Mouse (Mus musculus) midbrain, embryonic 12.5 days (tissue): Measurements from ENCODE around the gene Slbp. TPM values are rescaled to one million over a fixed set of nuclear protein-coding genes. Genes with fewer than 3 reads are reported as not detected.
A peak's percentile ranks its signal among the peaks of the same experiment; 100 is the strongest.

ENCODE experiments used
- ATAC-seq: fragments of 200-750 bp; cut with Nextera tagmentation; 2 replicates; pipeline ENCODE4 v1.8.0; 2017; ENCODE audit warnings: low read depth, moderate TSS enrichment, moderate library complexity; ENCODE audit not compliant: low FRiP score
- H3K27ac ChIP-seq: fragments of 300-500 bp; sonication (generic); replicated peaks from 2 replicates; pipeline ENCODE4 v1.5.1; 2016; ENCODE audit warnings: mild to moderate bottlenecking
- H3K27me3 ChIP-seq: fragments of 300-500 bp; sonication (generic); 2 replicates; pipeline ENCODE4 v1.6.1; 2016; ENCODE audit warnings: mild to moderate bottlenecking
- H3K36me3 ChIP-seq: fragments of 300-500 bp; sonication (generic); 2 replicates; pipeline ENCODE4 v1.6.1; 2016
- H3K4me1 ChIP-seq: fragments of 300-500 bp; sonication (generic); 2 replicates; pipeline ENCODE4 v1.6.1; 2016
- H3K4me2 ChIP-seq: fragments of 300-500 bp; sonication (generic); replicated peaks from 2 replicates; pipeline ENCODE4 v1.6.1; 2016; ENCODE audit warnings: mild to moderate bottlenecking, moderate library complexity
- H3K4me3 ChIP-seq: fragments of 300-500 bp; sonication (generic); 2 replicates; pipeline ENCODE4 v1.5.1; 2016; ENCODE audit warnings: mild to moderate bottlenecking
- H3K9ac ChIP-seq: fragments of 300-500 bp; sonication (generic); replicated peaks from 2 replicates; pipeline ENCODE4 v1.6.1; 2016; ENCODE audit warnings: mild to moderate bottlenecking, moderate library complexity
- H3K9me3 ChIP-seq: fragments of 300-500 bp; sonication (generic); 2 replicates; pipeline ENCODE4 v1.6.1; 2016; ENCODE audit warnings: mild to moderate bottlenecking
- WGBS: fragments of 180-500 bp; shearing (Covaris S2); methylation state at CpG from one replicate; pipeline ENCODE4 v1.1.7; 2016; 5-methylcytosine and 5-hydroxymethylcytosine counted together
- polyA plus RNA-seq: library from polyadenylated mRNA; unstranded; fragments of >200 nt; fragmentation: Nextera tagmentation; extraction: Ambion mirVana; gene quantifications from 2 replicates; pipeline ENCODE4 v1.2.1, GENCODE M21; 2016

Slbp gene
- polyA plus RNA-seq, 1 experiment from 2014 or later, result 231 TPM

- peaks cover 91% of the 10 kb centered on the region for H3K27me3 ChIP-seq
- peak overlapping the region; percentile 26; the same call in 1 of the 2 replicates for H3K9ac ChIP-seq
- no peaks in the 10 kb centered on the region for H3K9me3 ChIP-seq
- ATAC-seq, result peak; percentile 11; the same call in 1 of the 2 replicates
- H3K36me3 ChIP-seq, result no peaks in the 10 kb centered on the region
- H3K4me3 ChIP-seq, result no peak overlapping the region
- H3K4me2 ChIP-seq, result peak overlapping the region; percentile 43
- peaks cover 75% of the 10 kb centered on the region for H3K4me1 ChIP-seq
- H3K27ac ChIP-seq, result peak overlapping the region; percentile 68
- WGBS, result 73% methylated on average over 11 of the region's 11 CpGs
Observed at GRCm38 (mm10) chr5:33689852-33690645, 37.7 kb upstream of the Slbp start.

GRCm38 (mm10) chr5:33689221-33689844 lies 37.0 kb upstream of the Slbp start:
- H3K9ac ChIP-seq, result peak overlapping the region; percentile 26; the same call in 1 of the 2 replicates
- peak overlapping the region; percentile 68 for H3K27ac ChIP-seq
- no peaks in the 10 kb centered on the region for H3K36me3 ChIP-seq
- H3K4me3 ChIP-seq, result 0 out of 2 replicates have a peak overlapping the region, but pooled peaks have one; percentile 3
- peak overlapping the region; percentile 43 for H3K4me2 ChIP-seq
- H3K27me3 ChIP-seq, result peaks cover 91% of the 10 kb centered on the region
- WGBS, result 8% methylated on average over 20 of the region's 20 CpGs
- ATAC-seq, result peak; percentile 91
- H3K9me3 ChIP-seq, result no peaks in the 10 kb centered on the region
- H3K4me1 ChIP-seq, result peaks cover 72% of the 10 kb centered on the region

GRCm38 (mm10) chr5:33688278-33689220 lies 36.2 kb upstream of the Slbp start:
- Histone ChIP-seq H3K9ac (no peak overlapping the region), H3K4me1 (peaks cover 69% of the 10 kb centered on the region), H3K9me3 (no peaks in the 10 kb centered on the region), H3K4me2 (peak overlapping the region; percentile 43), H3K36me3 (no peaks in the 10 kb centered on the region), H3K27ac (peak overlapping the region; percentile 68), H3K4me3 (no peak overlapping the region), H3K27me3 (peaks cover 86% of the 10 kb centered on the region)
- no peak for ATAC-seq
- WGBS, result 41% methylated on average over 14 of the region's 14 CpGs

GRCm38 (mm10) chr5:33687142-33687541 lies 34.8 kb upstream of the Slbp start:
- peaks cover 56% of the 10 kb centered on the region for H3K4me1 ChIP-seq
- peaks cover 80% of the 10 kb centered on the region for H3K27me3 ChIP-seq
- H3K4me3 ChIP-seq, result no peak overlapping the region
- H3K36me3 ChIP-seq, result no peaks in the 10 kb centered on the region
- H3K4me2 ChIP-seq, result no peak overlapping the region
- H3K27ac ChIP-seq, result no peak overlapping the region
- WGBS, result 90% methylated on average over 4 of the region's 4 CpGs
- no peak overlapping the region for H3K9ac ChIP-seq
- ATAC-seq, result no peak
- H3K9me3 ChIP-seq, result no peaks in the 10 kb centered on the region

- Histone ChIP-seq H3K36me3 (no peaks in the 10 kb centered on the region), H3K27ac (no peak overlapping the region), H3K9ac (no peak overlapping the region), H3K27me3 (peaks cover 58% of the 10 kb centered on the region), H3K9me3 (no peaks in the 10 kb centered on the region), H3K4me3 (no peak overlapping the region), H3K4me2 (no peak overlapping the region), H3K4me1 (peaks cover 37% of the 10 kb centered on the region)
- no peak for ATAC-seq
- WGBS, result 85% methylated on average over 4 of the region's 4 CpGs
Observed at GRCm38 (mm10) chr5:33684932-33685331, 32.6 kb upstream of the Slbp start.

GRCm38 (mm10) chr5:33683897-33684652 lies 31.7 kb upstream of the Slbp start:
- Histone ChIP-seq H3K4me3 (no peak overlapping the region), H3K9ac (no peak overlapping the region), H3K4me2 (no peak overlapping the region), H3K27ac (0 out of 2 replicates have a peak overlapping the region, but pooled peaks have one; percentile 9), H3K4me1 (peaks cover 29% of the 10 kb centered on the region), H3K9me3 (no peaks in the 10 kb centered on the region), H3K36me3 (no peaks in the 10 kb centered on the region), H3K27me3 (peaks cover 53% of the 10 kb centered on the region)
- WGBS, result 43% methylated on average over 7 of the region's 7 CpGs
- peak; percentile 61; the same call in 1 of the 2 replicates for ATAC-seq

- H3K36me3 ChIP-seq, result no peaks in the 10 kb centered on the region
Observed at GRCm38 (mm10) chr5:33682963-33683362, 30.6 kb upstream of the Slbp start.

GRCm38 (mm10) chr5:33681611-33682388 lies 29.4 kb upstream of the Slbp start:
- ATAC-seq, result no peak
- Histone ChIP-seq H3K9me3 (no peaks in the 10 kb centered on the region), H3K27ac (no peak overlapping the region), H3K36me3 (no peaks in the 10 kb centered on the region), H3K4me2 (no peak overlapping the region), H3K9ac (no peak overlapping the region), H3K27me3 (peaks cover 32% of the 10 kb centered on the region), H3K4me3 (no peak overlapping the region), H3K4me1 (peaks cover 7% of the 10 kb centered on the region)
- 85% methylated on average over 15 of the region's 15 CpGs for WGBS

More at GRCm38 (mm10) chr5:33682963-33683362, 30.6 kb upstream of the Slbp start:
- no peak overlapping the region for H3K27ac ChIP-seq
- no peak overlapping the region for H3K9ac ChIP-seq
- WGBS, result 62% methylated on average over 4 of the region's 4 CpGs
- peaks cover 18% of the 10 kb centered on the region for H3K4me1 ChIP-seq
- peaks cover 44% of the 10 kb centered on the region for H3K27me3 ChIP-seq
- H3K4me2 ChIP-seq, result no peak overlapping the region
- no peaks in the 10 kb centered on the region for H3K9me3 ChIP-seq
- no peak for ATAC-seq
- no peak overlapping the region for H3K4me3 ChIP-seq

- H3K36me3 ChIP-seq, result no peaks in the 10 kb centered on the region
- no peak overlapping the region for H3K9ac ChIP-seq
- H3K4me1 ChIP-seq, result peaks cover 7% of the 10 kb centered on the region
- H3K4me3 ChIP-seq, result no peak overlapping the region
- WGBS, result 68% methylated on average over 3 of the region's 3 CpGs
- ATAC-seq, result no peak
- no peak overlapping the region for H3K4me2 ChIP-seq
- no peaks in the 10 kb centered on the region for H3K9me3 ChIP-seq
- peaks cover 25% of the 10 kb centered on the region for H3K27me3 ChIP-seq
- no peak overlapping the region for H3K27ac ChIP-seq
Observed at GRCm38 (mm10) chr5:33681044-33681443, 28.7 kb upstream of the Slbp start.

GRCm38 (mm10) chr5:33678244-33678643 lies 25.9 kb upstream of the Slbp start:
- Histone ChIP-seq H3K9me3 (no peaks in the 10 kb centered on the region), H3K36me3 (0 out of 2 replicates have a peak, but pooled peaks cover under 1% of the 10 kb centered on the region), H3K4me1 (peaks cover 12% of the 10 kb centered on the region), H3K9ac (no peak overlapping the region), H3K27ac (no peak overlapping the region), H3K4me2 (no peak overlapping the region), H3K27me3 (peaks cover 6% of the 10 kb centered on the region; the same call in 1 of the 2 replicates), H3K4me3 (no peak overlapping the region)
- 84% methylated on average over 5 of the region's 5 CpGs for WGBS
- no peak for ATAC-seq
